Mouse (Mus musculus) lung, embryonic 14.5 days (tissue): ENCODE results near the gene Gm28305. TPM values are rescaled to one million over a fixed set of nuclear protein-coding genes. Genes with fewer than 3 reads are reported as not detected.

Experiments
- ATAC-seq: fragments of 200-750 bp; cut with Nextera tagmentation; 2 replicates; pipeline ENCODE4 v1.8.0; 2017; ENCODE audit warnings: mild to moderate bottlenecking, moderate TSS enrichment, moderate library complexity; ENCODE audit not compliant: insufficient read depth
- DNase-seq: peaks from one replicate; pipeline ENCODE4 v3.0.0-alpha.2; 2015
- H3K27ac ChIP-seq: fragments of 300-500 bp; sonication (generic); 2 replicates; pipeline ENCODE4 v1.5.1; 2014; ENCODE audit warnings: low read depth, mild to moderate bottlenecking, moderate library complexity
- H3K27me3 ChIP-seq: fragments of 300-500 bp; sonication (generic); 2 replicates; pipeline ENCODE4 v1.6.1; 2014; ENCODE audit warnings: low read length, control low read depth; ENCODE audit not compliant: insufficient read depth
- H3K36me3 ChIP-seq: fragments of 300-500 bp; sonication (generic); 2 replicates; pipeline ENCODE4 v1.6.1; 2014; ENCODE audit warnings: control low read depth; ENCODE audit not compliant: insufficient read depth
- H3K4me1 ChIP-seq: fragments of 300-500 bp; sonication (generic); 2 replicates; pipeline ENCODE4 v1.6.1; 2014; ENCODE audit warnings: antibody characterized with exemption, control low read depth; ENCODE audit not compliant: insufficient read depth
- H3K4me2 ChIP-seq: fragments of 300-500 bp; sonication (generic); 2 replicates; pipeline ENCODE4 v1.6.1; 2014; ENCODE audit warnings: mild to moderate bottlenecking
- H3K4me3 ChIP-seq: fragments of 300-500 bp; sonication (generic); 2 replicates; pipeline ENCODE4 v1.5.1; 2014; ENCODE audit warnings: low read depth, low read length
- H3K9ac ChIP-seq: fragments of 300-500 bp; sonication (generic); 2 replicates; pipeline ENCODE4 v1.6.1; 2014
- H3K9me3 ChIP-seq: fragments of 300-500 bp; sonication (generic); 2 replicates; pipeline ENCODE4 v1.6.1; 2016; ENCODE audit warnings: low read depth, low read length, control low read depth
- CTCF ChIP-seq: IDR thresholded peaks from 2 replicates; pipeline ENCODE4 v1.5.1; 2016; ENCODE audit warnings: antibody characterized with exemption, low read depth
- WGBS: fragments of 180-500 bp; shearing (Covaris S2); extraction: QIAGEN DNeasy Blood & Tissue Kit; methylation state at CpG from one replicate; pipeline ENCODE4 v1.1.7; 2014; 5-methylcytosine and 5-hydroxymethylcytosine counted together
- polyA plus RNA-seq: library from polyadenylated mRNA; unstranded; fragments of >200 nt; fragmentation: Nextera tagmentation; extraction: Ambion mirVana; gene quantifications from 2 replicates; pipeline ENCODE4 v1.2.1, GENCODE M21; 2014

Gm28305 gene
- polyA plus RNA-seq, 1 experiment from 2014 or later = not detected

DNA sequence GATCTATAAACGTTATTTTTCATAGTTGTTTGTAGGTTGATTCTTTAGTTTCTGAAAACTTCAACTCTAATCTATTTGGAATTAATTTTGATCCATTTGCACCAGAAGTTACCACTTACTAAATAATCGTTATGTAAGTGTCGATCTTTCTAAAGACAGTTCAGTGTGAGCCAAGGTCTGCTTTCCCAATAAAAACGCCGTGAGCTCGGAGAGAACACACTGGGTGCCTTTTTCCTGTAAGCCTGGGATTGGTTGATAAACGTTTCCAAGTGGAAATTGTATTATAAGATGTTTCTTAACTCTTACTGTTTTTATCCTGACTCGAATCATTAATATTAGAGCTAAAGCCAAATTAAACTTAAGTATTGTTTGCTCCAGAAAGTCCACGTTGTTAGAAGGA lies 66.5 kb downstream of the Gm28305 start:
- Histone ChIP-seq H3K4me1 (no peaks in the 10 kb centered on the region), H3K36me3 (no peaks in the 10 kb centered on the region), H3K9me3 (no peaks in the 10 kb centered on the region; the same call in 1 of the 2 replicates), H3K4me2 (no peak overlapping the region), H3K4me3 (no peak overlapping the region), H3K9ac (no peak overlapping the region), H3K27me3 (no peaks in the 10 kb centered on the region), H3K27ac (no peak overlapping the region)
- ATAC-seq (no peak), DNase-seq (no peak)
- TF ChIP-seq CTCF = no peak
- WGBS = 64% methylated on average over 9 of the region's 9 CpGs

DNA sequence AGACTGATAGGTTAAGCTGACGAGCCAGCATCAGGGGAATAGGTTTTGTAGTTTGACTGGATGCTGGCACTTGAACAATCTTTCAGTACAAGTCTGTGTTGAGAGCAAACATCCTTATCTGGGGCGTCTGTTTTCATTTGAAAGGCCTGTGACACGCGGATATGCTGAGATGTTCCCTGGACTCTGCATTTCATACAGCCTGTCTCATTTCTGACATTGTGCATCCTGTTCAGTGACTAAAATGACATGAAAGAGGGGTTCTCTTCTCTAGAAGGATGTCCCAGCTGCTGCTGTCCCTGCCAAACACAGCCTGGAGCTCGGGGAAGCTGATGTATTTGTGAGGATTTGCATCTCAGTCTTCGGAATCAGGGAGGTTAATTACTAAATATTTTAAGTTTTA lies 67.0 kb downstream of the Gm28305 start:
- Histone ChIP-seq H3K4me2 (no peak overlapping the region), H3K27me3 (no peaks in the 10 kb centered on the region), H3K9me3 (no peaks in the 10 kb centered on the region; the same call in 1 of the 2 replicates), H3K36me3 (no peaks in the 10 kb centered on the region), H3K4me3 (no peak overlapping the region), H3K4me1 (no peaks in the 10 kb centered on the region), H3K27ac (no peak overlapping the region), H3K9ac (no peak overlapping the region)
- TF ChIP-seq CTCF = no peak
- ATAC-seq (no peak; the same call in 1 of the 2 replicates), DNase-seq (no peak)
- WGBS = 23% methylated on average over 6 of the region's 6 CpGs

DNA sequence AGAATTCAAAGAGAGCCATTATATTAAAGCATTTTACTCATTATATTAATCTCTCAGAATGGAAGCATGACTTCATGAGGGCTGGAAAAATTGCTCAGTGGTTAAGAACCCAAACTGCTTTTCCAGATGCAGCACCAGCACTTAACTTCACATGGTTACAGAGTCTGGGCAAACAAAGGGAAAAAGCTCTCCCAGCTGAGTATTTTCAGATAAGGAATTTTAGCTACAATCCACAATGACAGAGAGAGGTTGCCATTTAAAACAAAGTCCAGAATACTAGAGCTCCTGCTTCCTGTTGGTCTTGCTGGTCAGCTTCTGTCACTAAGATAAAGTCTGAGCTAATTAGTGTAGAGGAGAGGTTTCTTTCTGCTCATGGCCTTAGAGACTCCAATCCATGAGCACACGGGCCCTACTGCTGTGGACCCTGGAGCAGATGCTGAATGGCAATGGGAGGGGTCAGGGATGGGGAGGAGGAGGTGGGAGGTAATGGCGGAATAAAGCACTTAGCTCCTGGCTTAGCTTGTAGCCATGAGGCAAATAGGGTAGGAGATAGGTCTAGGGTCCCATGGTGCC lies 68.2 kb downstream of the Gm28305 start:
- no peak for DNase-seq
- Histone ChIP-seq H3K27ac (no peak overlapping the region), H3K9me3 (no peaks in the 10 kb centered on the region; the same call in 1 of the 2 replicates), H3K9ac (no peak overlapping the region), H3K4me2 (no peak overlapping the region), H3K36me3 (no peaks in the 10 kb centered on the region), H3K27me3 (no peaks in the 10 kb centered on the region), H3K4me3 (no peak overlapping the region), H3K4me1 (no peaks in the 10 kb centered on the region)
- no peak for TF ChIP-seq CTCF
- no peak for ATAC-seq
- 60% methylated on average over 2 of the region's 2 CpGs for WGBS

DNA sequence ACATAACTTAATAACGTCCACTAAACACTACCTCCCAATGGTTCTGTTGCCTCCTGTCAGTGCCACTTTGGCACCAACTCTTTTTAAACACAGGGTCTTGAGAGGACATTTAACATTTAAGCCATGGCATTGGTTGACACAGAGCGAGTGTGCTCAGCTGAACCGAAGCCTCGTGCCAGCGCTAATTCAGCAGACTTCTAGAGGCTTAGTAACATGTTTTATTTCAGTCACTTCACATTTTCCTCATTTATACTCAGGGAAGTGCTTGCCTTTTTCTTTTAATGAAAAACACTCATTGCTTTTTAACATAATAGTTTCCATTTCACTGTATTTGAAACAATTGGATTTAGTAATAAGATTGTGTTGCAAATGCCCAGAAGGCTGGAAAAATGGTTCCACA lies 68.7 kb downstream of the Gm28305 start:
- ATAC-seq (no peak), DNase-seq (no peak)
- H3K36me3 ChIP-seq = no peaks in the 10 kb centered on the region
- H3K9ac ChIP-seq = no peak overlapping the region
- H3K4me2 ChIP-seq = no peak overlapping the region
- no peak overlapping the region for H3K27ac ChIP-seq
- H3K27me3 ChIP-seq = no peaks in the 10 kb centered on the region
- no peaks in the 10 kb centered on the region for H3K4me1 ChIP-seq
- TF ChIP-seq CTCF = no peak
- 87% methylated on average over 5 of the region's 5 CpGs for WGBS
- no peaks in the 10 kb centered on the region; the same call in 1 of the 2 replicates for H3K9me3 ChIP-seq
- H3K4me3 ChIP-seq = no peak overlapping the region

DNA sequence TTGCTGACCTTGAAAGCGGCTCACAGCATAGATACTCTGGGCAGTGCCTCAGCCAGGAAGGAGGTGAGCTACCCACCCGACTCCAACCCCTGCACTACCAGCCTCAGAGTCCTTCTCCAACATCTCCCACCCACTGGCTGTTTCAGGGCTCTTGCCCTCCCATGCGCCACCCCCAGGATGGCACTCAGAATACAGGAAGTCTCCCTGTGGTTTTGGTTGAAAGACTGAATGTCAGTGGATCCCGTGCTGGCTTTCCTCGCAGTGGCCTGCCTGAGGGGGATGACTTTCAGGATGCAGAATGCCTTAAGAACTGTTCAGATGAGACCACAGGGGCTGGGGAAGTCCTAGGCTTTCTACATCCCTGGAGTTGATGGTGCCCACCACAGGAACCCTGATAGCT lies 82.6 kb downstream of the Gm28305 start:
- no peaks in the 10 kb centered on the region for H3K9me3 ChIP-seq
- H3K4me3 ChIP-seq = no peak overlapping the region
- H3K36me3 ChIP-seq = no peaks in the 10 kb centered on the region
- no peak overlapping the region for H3K9ac ChIP-seq
- no peak for ATAC-seq
- no peak overlapping the region for H3K4me2 ChIP-seq
- TF ChIP-seq CTCF = no peak
- H3K4me1 ChIP-seq = no peaks in the 10 kb centered on the region
- no peak for DNase-seq
- 73% methylated on average over 5 of the region's 5 CpGs for whole genome bisulfite sequencing
- no peaks in the 10 kb centered on the region for H3K27me3 ChIP-seq
- no peak overlapping the region for H3K27ac ChIP-seq

DNA sequence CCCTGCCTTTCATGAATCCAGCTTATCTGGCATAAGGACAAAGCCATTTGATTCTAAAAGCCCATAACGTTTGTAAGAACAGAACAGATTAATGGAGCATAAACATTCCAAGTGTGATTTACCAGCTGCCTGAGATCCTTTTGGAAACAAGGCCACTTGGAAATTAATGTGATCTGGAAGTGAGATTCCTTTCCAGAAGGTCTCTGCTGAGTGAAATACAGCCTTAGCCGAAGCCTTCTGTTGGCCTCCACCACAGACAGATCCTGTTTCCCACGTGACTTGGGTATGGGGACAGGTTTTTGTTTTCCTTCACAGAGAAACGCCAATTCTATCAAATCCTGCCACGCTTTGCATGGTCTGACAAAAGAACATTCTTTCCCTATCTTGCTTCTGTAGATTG lies 83.2 kb downstream of the Gm28305 start:
- TF ChIP-seq CTCF = no peak
- ATAC-seq (no peak), DNase-seq (no peak)
- Histone ChIP-seq H3K9ac (no peak overlapping the region), H3K27ac (no peak overlapping the region), H3K27me3 (no peaks in the 10 kb centered on the region), H3K4me2 (no peak overlapping the region), H3K4me1 (no peaks in the 10 kb centered on the region), H3K36me3 (no peaks in the 10 kb centered on the region), H3K4me3 (no peak overlapping the region), H3K9me3 (no peaks in the 10 kb centered on the region)
- 27% methylated on average over 5 of the region's 5 CpGs for WGBS

Other genes starting within 250 kb of the Gm28305 start
- 5.1 TPM in 2 replicates for gene Nphp3, start 38.1 kb upstream of the Gm28305 start, polyA plus RNA-seq
- 54.5 and 56.2 TPM in 2 replicates for gene Uba5, start 22.5 kb downstream of the Gm28305 start, polyA plus RNA-seq
- 8.1 and 9.4 TPM in 2 replicates for gene Acad11, start 22.7 kb downstream of the Gm28305 start, polyA plus RNA-seq
- gene Ackr4, start 86.3 kb downstream of the Gm28305 start, polyA plus RNA-seq = 0.37 and 0.39 TPM in 2 replicates
- 25.0 and 26.6 TPM in 2 replicates for gene Dnajc13, start 222.3 kb downstream of the Gm28305 start, polyA plus RNA-seq